Mouse (Mus musculus): ENCODE data around the gene Sec61a1. TPM values are rescaled to one million over a fixed set of nuclear protein-coding genes. Genes with fewer than 3 reads are reported as not detected.
A peak's percentile ranks its signal among the peaks of the same experiment; 100 is the strongest.

Sec61a1 gene
- total and polyA plus RNA-seq, 3 experiments = 111 to 277 (median 161) TPM

DNA sequence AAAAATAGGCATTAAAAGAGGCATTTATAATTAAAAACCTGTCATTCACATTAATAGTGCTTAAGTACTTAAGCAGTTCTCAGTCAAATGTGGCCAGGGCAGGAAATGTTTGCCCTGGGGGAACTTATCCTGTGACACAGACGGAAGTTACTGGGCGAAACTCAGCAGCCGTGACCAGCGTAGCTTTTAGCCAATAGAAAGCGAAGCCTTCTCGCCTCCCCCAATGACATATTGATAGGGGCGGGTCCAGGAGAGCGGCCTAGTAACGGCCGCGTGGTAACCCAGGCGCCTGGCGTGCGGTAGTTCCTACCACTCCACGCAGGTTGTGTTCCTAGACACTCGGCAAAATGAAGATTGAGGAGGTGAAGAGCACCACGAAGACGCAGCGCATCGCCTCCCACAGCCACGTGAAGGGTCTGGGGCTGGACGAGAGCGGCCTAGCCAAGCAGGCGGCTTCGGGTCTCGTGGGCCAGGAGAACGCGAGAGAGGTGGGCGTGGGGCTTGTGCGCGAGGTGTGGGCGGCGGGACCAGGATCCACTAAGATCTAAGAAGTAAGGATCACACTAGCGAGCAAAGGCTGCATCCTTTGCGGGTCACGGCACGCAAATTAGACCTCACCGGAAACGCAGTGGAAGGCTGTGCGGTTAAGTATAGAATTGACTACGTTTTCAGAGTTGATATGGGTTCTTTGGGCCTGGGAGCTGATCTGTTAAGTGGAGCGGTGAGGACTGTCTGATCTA is 53.4 kb downstream of the Sec61a1 start, which contains the start of gene Ruvbl1 (continued):
- 0 out of 4 replicates have a peak, but pooled peaks of 1 of the 2 experiments have one; percentile 5 for TF ChIP-seq EP300 (IDR thresholded peaks at IDR 0.05; ENCODE audit: low read depth in 1 of 2, low read length in 2 of 2)
- no peak for TF ChIP-seq UBTF (IDR thresholded peaks at IDR 0.05; ENCODE audit: borderline replicate concordance, insufficient read depth, low read depth, low read length)
- no peak for TF ChIP-seq MAZ (IDR thresholded peaks at IDR 0.05; ENCODE audit: low read depth, low read length)
- TF ChIP-seq USF2 (IDR thresholded peaks at IDR 0.05; ENCODE audit: borderline replicate concordance in 1 of 2, insufficient read depth in 1 of 2, low read depth in 1 of 2, low read length in 2 of 2) = no peak
- peak; percentile 44; the same call in 1 of the 2 replicates for TF ChIP-seq MYB (IDR thresholded peaks at IDR 0.05; ENCODE audit: low read depth, low read length)
- no peak for TF ChIP-seq RCOR1 (IDR thresholded peaks at IDR 0.05; ENCODE audit: low read depth, low read length)
- TF ChIP-seq ZNF384 (IDR thresholded peaks at IDR 0.05; ENCODE audit: low read depth, low read length) = no peak
- TF ChIP-seq MXI1 (IDR thresholded peaks at IDR 0.05; ENCODE audit: low read depth, low read length) = peak; percentile 98
- TF ChIP-seq ETS1 (IDR thresholded peaks at IDR 0.05; ENCODE audit: low read depth, low read length) = no peak
- TF ChIP-seq NELFE (IDR thresholded peaks at IDR 0.05; ENCODE audit: low read depth, low read length) = peak; percentile 66
- TF ChIP-seq ELF1 (IDR thresholded peaks at IDR 0.05; ENCODE audit: low read depth, low read length) = peak; percentile 58; the same call in 1 of the 2 replicates
- TF ChIP-seq RAD21 (IDR thresholded peaks at IDR 0.05; ENCODE audit: low read depth, low read length) = no peak
- TF ChIP-seq TAL1 (IDR thresholded peaks at IDR 0.05; ENCODE audit: low read length) = no peak
- peak; percentile 53; the same call in 1 of the 2 replicates for TF ChIP-seq KAT2A (conservative IDR thresholded peaks at IDR 0.05; ENCODE audit: low read depth, low read length)
- TF ChIP-seq TCF12 (IDR thresholded peaks at IDR 0.05; ENCODE audit: low read depth, low read length) = peak; percentile 59

DNA sequence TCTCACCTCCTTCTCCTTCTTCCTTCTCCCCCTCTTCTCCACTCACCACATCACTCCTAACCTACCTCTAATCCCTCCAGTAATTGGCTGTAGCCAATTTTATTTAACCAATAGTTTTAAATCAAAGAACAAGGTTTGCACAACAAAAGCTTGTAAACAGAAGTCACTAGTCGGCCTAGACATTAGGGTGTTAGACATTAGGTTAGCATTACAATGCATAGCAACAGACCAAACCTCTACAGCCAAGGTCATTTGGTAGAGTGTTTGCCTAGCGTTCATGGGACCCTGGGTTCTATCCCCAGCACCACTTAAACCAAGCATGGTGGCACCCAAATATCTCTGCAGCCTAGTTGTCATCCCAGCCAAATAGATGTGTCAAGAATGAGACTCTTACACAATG is 64.2 kb downstream of the Sec61a1 start:
- peaks cover 8 to 9% of the 10 kb centered on the region in 2 experiments for H3K27me3 ChIP-seq (ENCODE audit: control insufficient read depth in 1 of 2, insufficient read depth in 2 of 2, low read length in 2 of 2)
- DNase-seq (ENCODE audit: low read depth, low spot score) = no peak
- no peaks in the 10 kb centered on the region for H3K4me1 ChIP-seq (ENCODE audit: control insufficient read depth in 1 of 2, insufficient read depth in 2 of 2, low read length in 2 of 2)
- no peaks in the 10 kb centered on the region for H3K79me2 ChIP-seq (ENCODE audit: control insufficient read depth, insufficient read depth, low read length, poor library complexity)
- no peak overlapping the region for H3K27ac ChIP-seq (ENCODE audit: control insufficient read depth, low read depth, low read length)
- no peak overlapping the region for H3K9ac ChIP-seq (ENCODE audit: control insufficient read depth, low read depth, low read length, poor library complexity, severe bottlenecking)
- TF ChIP-seq ZC3H11A (IDR thresholded peaks at IDR 0.05; ENCODE audit: low read depth, low read length) (no peak), SIN3A (IDR thresholded peaks at IDR 0.05; ENCODE audit: low read length) (no peak), NRF1 (IDR thresholded peaks at IDR 0.05; ENCODE audit: insufficient read depth, low read depth, low read length, poor library complexity, severe bottlenecking) (no peak), GATA1 (IDR thresholded peaks at IDR 0.05; ENCODE audit: low read depth, low read length) (no peak), TAL1 (IDR thresholded peaks at IDR 0.05; ENCODE audit: low read length) (no peak), MEF2A (IDR thresholded peaks at IDR 0.05; ENCODE audit: extremely low read depth, insufficient replicate concordance, low read depth, low read length, poor library complexity, severe bottlenecking) (no peak), NELFE (IDR thresholded peaks at IDR 0.05; ENCODE audit: low read depth, low read length) (no peak), GABPA (IDR thresholded peaks at IDR 0.05; ENCODE audit: low read depth, low read length) (no peak), CHD2 (IDR thresholded peaks at IDR 0.05; ENCODE audit: low read length) (no peak), EP300 (IDR thresholded peaks at IDR 0.05; ENCODE audit: low read depth in 1 of 2, low read length in 2 of 2) (no peak), TCF12 (IDR thresholded peaks at IDR 0.05; ENCODE audit: low read depth, low read length) (no peak), JUND (IDR thresholded peaks at IDR 0.05; ENCODE audit: low read depth, low read length) (no peak), ZKSCAN1 (IDR thresholded peaks at IDR 0.05; ENCODE audit: low read depth, low read length) (no peak), ZNF384 (IDR thresholded peaks at IDR 0.05; ENCODE audit: low read depth, low read length) (no peak), ZMIZ1 (IDR thresholded peaks at IDR 0.05; ENCODE audit: low read depth, low read length) (no peak), MYC (IDR thresholded peaks at IDR 0.05; ENCODE audit: low read depth, low read length) (no peak), HCFC1 (IDR thresholded peaks at IDR 0.05; ENCODE audit: low read depth, low read length) (no peak), CHD1 (IDR thresholded peaks at IDR 0.05; ENCODE audit: low read depth, low read length) (no peak)
- H3K36me3 ChIP-seq (ENCODE audit: control insufficient read depth in 1 of 2, insufficient read depth in 2 of 2, low read length in 2 of 2) = no peaks in the 10 kb centered on the region
- H3K4me3 ChIP-seq (ENCODE audit: control insufficient read depth in 1 of 2, insufficient read depth in 1 of 2, low read depth in 2 of 2, low read length in 2 of 2) = no peak overlapping the region
- H3K9me3 ChIP-seq (replicated peaks; ENCODE audit: insufficient read depth, low read length) = no peaks in the 10 kb centered on the region
